Mouse (Mus musculus): ENCODE measurements around the gene 1700015F17Rik. TPM values are rescaled to one million over a fixed set of nuclear protein-coding genes. Genes with fewer than 3 reads are reported as not detected.

The 1700015F17Rik gene
- polyA plus RNA-seq, 1 experiment from 2014 or later, result not detected

GRCm38 (mm10) chr5:5419992-5420455 lies 58.9 kb downstream of the 1700015F17Rik start, which contains the start of gene Cdk14:
Gene Cdk14, minus strand, starts transcription at chr5:5420312.
- H3K27me3 ChIP-seq, result no peaks in the 10 kb centered on the region
- H3K9ac ChIP-seq, result no peak within 1 kb of the TSS
- H3K4me1 ChIP-seq (replicated peaks), result no peaks in the 10 kb centered on the region
- H3K9me3 ChIP-seq, result no peaks in the 10 kb centered on the region
- H3K27ac ChIP-seq (replicated peaks), result no peak within 1 kb of the TSS
- WGBS, result 93% methylated on average over 9 of the region's 9 CpGs
- H3K4me3 ChIP-seq, result no peak within 1 kb of the TSS
- ATAC-seq (ENCODE audit: low FRiP score, low read depth), result no peak
- H3K36me3 ChIP-seq, result no peaks in the 10 kb centered on the region
- H3K4me2 ChIP-seq, result no peak within 1 kb of the TSS

- H3K36me3 ChIP-seq, result no peaks in the 10 kb centered on the region
- 90% methylated on average over 1 of the region's 1 CpGs for WGBS
- H3K4me2 ChIP-seq, result no peak overlapping the region
- H3K4me3 ChIP-seq, result no peak overlapping the region
- ATAC-seq (ENCODE audit: low FRiP score, low read depth), result no peak
- no peak overlapping the region for H3K27ac ChIP-seq (replicated peaks)
- H3K4me1 ChIP-seq (replicated peaks), result no peaks in the 10 kb centered on the region
- H3K9me3 ChIP-seq, result no peaks in the 10 kb centered on the region
- H3K9ac ChIP-seq, result no peak overlapping the region
- H3K27me3 ChIP-seq, result no peaks in the 10 kb centered on the region
Measured at GRCm38 (mm10) chr5:5419253-5419652, 59.7 kb downstream of the 1700015F17Rik start.

- WGBS, result 83% methylated on average over 3 of the region's 3 CpGs
- Histone ChIP-seq H3K4me1 (replicated peaks) (no peaks in the 10 kb centered on the region), H3K27me3 (no peaks in the 10 kb centered on the region), H3K4me3 (no peak overlapping the region), H3K36me3 (no peaks in the 10 kb centered on the region), H3K4me2 (no peak overlapping the region), H3K27ac (replicated peaks) (no peak overlapping the region), H3K9ac (no peak overlapping the region), H3K9me3 (no peaks in the 10 kb centered on the region)
- no peak for ATAC-seq (ENCODE audit: low FRiP score, low read depth)
Measured at GRCm38 (mm10) chr5:5414835-5415234, 64.1 kb downstream of the 1700015F17Rik start.

- ATAC-seq (ENCODE audit: low FRiP score, low read depth), result no peak
- WGBS, result 92% methylated on average over 2 of the region's 2 CpGs
- H3K4me3 ChIP-seq, result no peak overlapping the region
- H3K4me2 ChIP-seq, result no peak overlapping the region
- H3K36me3 ChIP-seq, result no peaks in the 10 kb centered on the region
- H3K4me1 ChIP-seq (replicated peaks), result no peaks in the 10 kb centered on the region
- no peaks in the 10 kb centered on the region for H3K9me3 ChIP-seq
- no peak overlapping the region for H3K27ac ChIP-seq (replicated peaks)
- H3K9ac ChIP-seq, result no peak overlapping the region
- H3K27me3 ChIP-seq, result no peaks in the 10 kb centered on the region
Measured at GRCm38 (mm10) chr5:5411886-5412285, 67.1 kb downstream of the 1700015F17Rik start.

- 58% methylated on average over 4 of the region's 4 CpGs for WGBS
- Histone ChIP-seq H3K27ac (replicated peaks) (no peak overlapping the region), H3K4me1 (replicated peaks) (no peaks in the 10 kb centered on the region), H3K36me3 (no peaks in the 10 kb centered on the region), H3K9ac (no peak overlapping the region), H3K4me3 (no peak overlapping the region), H3K27me3 (no peaks in the 10 kb centered on the region), H3K4me2 (no peak overlapping the region), H3K9me3 (no peaks in the 10 kb centered on the region)
- no peak for ATAC-seq (ENCODE audit: low FRiP score, low read depth)
Measured at GRCm38 (mm10) chr5:5401986-5402385, 77.0 kb downstream of the 1700015F17Rik start.

GRCm38 (mm10) chr5:5392786-5393185 lies 86.2 kb downstream of the 1700015F17Rik start:
- Histone ChIP-seq H3K36me3 (no peaks in the 10 kb centered on the region), H3K4me1 (replicated peaks) (no peaks in the 10 kb centered on the region), H3K9ac (no peak overlapping the region), H3K27ac (replicated peaks) (no peak overlapping the region), H3K4me3 (no peak overlapping the region), H3K9me3 (no peaks in the 10 kb centered on the region), H3K4me2 (no peak overlapping the region), H3K27me3 (no peaks in the 10 kb centered on the region)
- ATAC-seq (ENCODE audit: low FRiP score, low read depth), result no peak
- 55% methylated on average over 3 of the region's 3 CpGs for WGBS

Other genes starting within 250 kb of the 1700015F17Rik start
- 44.1 and 47.8 TPM in 2 replicates for gene Cdk14, start 58.8 kb downstream of the 1700015F17Rik start, polyA plus RNA-seq (2015; fragmentation: Nextera tagmentation; extraction: Ambion mirVana)
- 16.3 and 18.7 TPM in 2 replicates for gene Cldn12, start 35.8 kb upstream of the 1700015F17Rik start, polyA plus RNA-seq (2015; fragmentation: Nextera tagmentation; extraction: Ambion mirVana)
- 17.1 and 18.3 TPM in 2 replicates for gene Gtpbp10, start 80.4 kb upstream of the 1700015F17Rik start, polyA plus RNA-seq (2015; fragmentation: Nextera tagmentation; extraction: Ambion mirVana)
- 15.2 and 15.6 TPM in 2 replicates for gene Gm8773, start 94.7 kb upstream of the 1700015F17Rik start, polyA plus RNA-seq (2015; fragmentation: Nextera tagmentation; extraction: Ambion mirVana)
- gene Cfap69, start 185.1 kb upstream of the 1700015F17Rik start, polyA plus RNA-seq (2015; fragmentation: Nextera tagmentation; extraction: Ambion mirVana), result 9.7 and 12.2 TPM in 2 replicates
- gene Steap2, start 215.4 kb upstream of the 1700015F17Rik start, polyA plus RNA-seq (2015; fragmentation: Nextera tagmentation; extraction: Ambion mirVana), result 5.8 and 7.6 TPM in 2 replicates

Data from hindbrain, embryonic 15.5 days (tissue).